ENCODE assay signal across 11 mouse cellular contexts in genomic region chr13:60497714-60498400, GRCm38 (mm10).
A peak's percentile ranks its signal among the peaks of the same experiment; 100 is the strongest.
DNase-seq lines count a peak whose midpoint lies in the region; ATAC-seq and TF ChIP-seq lines count a peak whose summit lies in the region.
"Had no signal": no experiment of that assay in that cellular context is flagged by ENCODE, and none has a peak within 500 bp of the region (broad histone marks: within the 10 kb centered on the region; RNA-seq: fewer than 3 reads in every experiment).

No protein-coding gene starts in this region.

- peak overlapping the region; percentile 64 for H3K27ac ChIP-seq in kidney, embryonic 15.5 days
- H3K27ac ChIP-seq in liver, postnatal 0 days (ENCODE audit: low read depth): peak overlapping the region; percentile 81

- no peak overlapping the region for H3K9ac ChIP-seq in kidney, embryonic 15.5 days
- no peak overlapping the region for H3K9ac ChIP-seq in liver, postnatal 0 days (replicated peaks)

- peak; percentile 71 for DNase-seq in heart, adult 11 months
- no peak for DNase-seq in heart, postnatal 4 days
- peak; percentile 79 for DNase-seq in embryo, embryonic 11 days
- DNase-seq in liver, postnatal 0 days: peak; percentile 61
- DNase-seq in right cerebral cortex, adult 2 months (ENCODE audit: low spot score in 2 of 2): no peak
- no peak for DNase-seq in urinary bladder, postnatal 25 days (ENCODE audit: low spot score)
- no peak for DNase-seq in spleen, postnatal 14 days (ENCODE audit: low spot score in 2 of 2)
- DNase-seq: lung, postnatal 4 days; right cerebral cortex, postnatal 14 days had no signal

- H3K4me3 ChIP-seq in kidney, embryonic 15.5 days (replicated peaks): no peak overlapping the region
- peak overlapping the region; percentile 32 for H3K4me3 ChIP-seq in liver, postnatal 0 days (ENCODE audit: low read depth, low read length)

- H3K4me1 ChIP-seq in kidney, embryonic 15.5 days: peaks cover 14% of the 10 kb centered on the region
- no peaks in the 10 kb centered on the region for H3K4me1 ChIP-seq in liver, postnatal 0 days (ENCODE audit: insufficient read depth)

- no peak for TF ChIP-seq CTCF in liver, postnatal 0 days (IDR thresholded peaks at IDR 0.05; ENCODE audit: low read depth)

- no peaks in the 10 kb centered on the region for H3K36me3 ChIP-seq in kidney, embryonic 15.5 days
- no peaks in the 10 kb centered on the region for H3K36me3 ChIP-seq in liver, postnatal 0 days (replicated peaks; ENCODE audit: insufficient read depth, low read length)

- WGBS in kidney, embryonic 15.5 days: 26% methylated on average over 18 of the region's 18 CpGs
- WGBS in liver, postnatal 0 days (ENCODE audit: insufficient replicate concordance): 48% methylated on average over 18 of the region's 18 CpGs

- ATAC-seq in kidney, embryonic 15.5 days (replicated peaks; ENCODE audit: low FRiP score): peak; percentile 90
- ATAC-seq in liver, postnatal 0 days: peak; percentile 98
- ATAC-seq: CD4-positive, CD25-positive, alpha-beta regulatory T cell, adult 4 months had no signal

- no peaks in the 10 kb centered on the region for H3K9me3 ChIP-seq in kidney, embryonic 15.5 days (replicated peaks)
- no peaks in the 10 kb centered on the region for H3K9me3 ChIP-seq in liver, postnatal 0 days (ENCODE audit: low read length)

- peak overlapping the region; percentile 24 for H3K4me2 ChIP-seq in kidney, embryonic 15.5 days
- H3K4me2 ChIP-seq in liver, postnatal 0 days (ENCODE audit: low read depth, low read length): peak overlapping the region; percentile 52

- TF ChIP-seq EP300 in liver, postnatal 0 days (IDR thresholded peaks at IDR 0.05; ENCODE audit: low read depth): peak; percentile 74; the same call in 1 of the 2 replicates

- H3K27me3 ChIP-seq in kidney, embryonic 15.5 days: no peaks in the 10 kb centered on the region
- no peaks in the 10 kb centered on the region for H3K27me3 ChIP-seq in liver, postnatal 0 days (ENCODE audit: insufficient read depth, low read length)

Comparison
In these comparisons a context has a peak if more than half of its experiments do, and no peak if none do; other contexts are left out.
1. DNase-seq: peak in heart, adult 11 months (single experiment), embryo, embryonic 11 days (single experiment) and liver, postnatal 0 days (single experiment); none in heart, postnatal 4 days (single experiment), right cerebral cortex, adult 2 months (0 of 2), urinary bladder, postnatal 25 days (single experiment) and spleen, postnatal 14 days (0 of 2).